Mouse (Mus musculus): ENCODE data around the gene Pgam5. TPM values are rescaled to one million over a fixed set of nuclear protein-coding genes. Genes with fewer than 3 reads are reported as not detected.

Gene Pgam5
- 87.3 and 88.7 TPM in 2 replicates for polyA plus RNA-seq (2016; fragmentation: Nextera tagmentation; extraction: Ambion mirVana)

DNA sequence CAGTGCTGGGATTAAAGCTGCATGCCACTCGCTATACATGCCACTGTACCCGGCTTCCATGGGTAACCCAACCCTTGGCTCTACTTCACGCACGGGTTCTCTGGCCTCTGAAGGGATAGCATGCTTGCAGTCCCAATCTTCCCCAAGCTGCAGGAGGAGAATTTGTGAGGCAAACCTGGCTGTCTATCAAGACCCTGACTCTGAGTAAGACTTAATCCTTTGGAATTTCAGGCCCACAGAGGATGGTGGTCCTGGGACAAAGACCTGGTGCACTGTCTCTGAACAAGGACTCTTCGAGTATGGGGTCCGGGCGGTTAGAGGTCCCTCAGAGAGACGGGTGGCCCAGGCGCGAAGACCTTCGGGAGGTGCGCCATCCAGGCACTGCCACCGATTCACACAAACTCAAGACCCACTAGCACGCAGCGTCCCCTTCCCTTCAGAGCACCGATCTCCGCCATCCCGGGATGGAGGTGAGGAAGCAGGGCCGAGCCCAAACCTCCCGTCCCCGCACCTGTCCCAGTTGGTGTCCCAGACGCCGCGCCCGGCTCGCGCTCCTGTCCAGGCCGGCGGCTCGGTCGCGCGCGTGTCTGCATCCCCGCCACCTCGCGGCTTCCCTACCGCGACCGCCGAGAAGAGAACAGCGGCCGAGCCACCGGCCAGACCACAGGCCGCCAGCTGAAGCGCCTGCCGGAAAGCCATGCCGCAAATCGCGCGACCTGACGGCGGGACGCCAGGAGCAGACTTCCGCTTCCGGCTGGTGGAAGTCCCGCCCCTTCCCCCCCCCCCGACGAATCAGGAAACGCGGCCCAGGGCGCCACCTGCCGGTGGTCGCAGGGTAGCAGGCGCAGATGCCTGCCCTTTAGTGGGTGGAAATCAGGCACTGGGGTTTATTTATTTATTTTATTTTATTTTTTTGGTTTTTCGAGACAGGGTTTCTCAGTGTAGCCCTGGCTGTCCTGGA lies at the start of gene Pgam5:
Pgam5 (minus strand) TSS at position 773 of the 961 bp plus-strand sequence.
- Histone ChIP-seq H3K9ac (peak within 1 kb of the TSS; percentile 90), H3K36me3 (replicated peaks) (peaks cover 31% of the 10 kb centered on the region), H3K27ac (peak within 1 kb of the TSS; percentile 74), H3K4me3 (replicated peaks) (peak within 1 kb of the TSS; percentile 97), H3K4me1 (peaks cover 9% of the 10 kb centered on the region), H3K4me2 (peak within 1 kb of the TSS; percentile 96), H3K27me3 (no peaks in the 10 kb centered on the region), H3K9me3 (no peaks in the 10 kb centered on the region)
- WGBS: under 1% methylated on average over 59 of the region's 66 CpGs
- ATAC-seq (ENCODE audit: low FRiP score): peak; percentile 86

DNA sequence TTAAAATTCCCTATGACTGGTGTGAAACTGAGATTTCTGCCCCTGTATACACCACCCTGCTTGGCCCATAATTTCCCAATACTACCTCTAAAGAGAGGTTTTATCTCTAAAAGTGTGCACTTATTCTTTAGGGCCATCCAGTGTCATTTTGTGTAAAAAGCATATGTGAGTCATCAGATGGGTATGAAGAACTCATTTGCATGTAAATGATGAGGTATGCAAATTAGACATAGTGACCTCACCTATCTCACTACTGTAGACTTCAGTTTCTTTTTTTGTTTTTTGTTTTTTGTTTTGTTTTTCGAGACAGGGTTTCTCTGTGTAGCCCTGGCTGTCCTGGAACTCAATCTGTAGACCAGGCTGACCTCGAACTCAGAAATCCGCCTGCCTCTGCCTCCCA lies 43.4 kb upstream of the Pgam5 start:
- H3K4me3 ChIP-seq (replicated peaks): no peak overlapping the region
- H3K9me3 ChIP-seq: no peaks in the 10 kb centered on the region
- H3K27me3 ChIP-seq: no peaks in the 10 kb centered on the region
- no peaks in the 10 kb centered on the region for H3K4me1 ChIP-seq
- no peak overlapping the region for H3K27ac ChIP-seq
- H3K9ac ChIP-seq: no peak overlapping the region
- no peak overlapping the region for H3K4me2 ChIP-seq
- peaks cover 74% of the 10 kb centered on the region for H3K36me3 ChIP-seq (replicated peaks)
- WGBS: 81% methylated on average over 3 of the region's 3 CpGs
- ATAC-seq (ENCODE audit: low FRiP score): no peak

DNA sequence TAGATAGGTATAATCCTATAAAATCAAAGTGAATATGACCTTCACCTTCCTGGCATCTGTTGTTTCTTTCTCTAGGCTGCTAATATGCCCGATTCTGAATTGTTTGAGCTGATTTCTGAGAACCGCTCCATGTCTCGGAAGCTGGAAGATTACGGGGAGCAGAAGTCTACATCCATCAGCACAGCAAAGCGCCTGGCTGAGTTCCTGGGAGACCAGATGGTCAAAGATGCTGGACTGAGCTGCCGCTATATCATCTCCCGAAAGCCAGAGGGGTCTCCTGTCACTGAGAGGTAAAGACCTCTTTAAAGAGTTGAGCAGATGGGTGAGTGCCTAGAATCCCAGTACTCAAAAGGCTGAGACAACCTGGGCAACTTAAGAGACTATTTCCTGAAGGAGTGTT lies 39.1 kb upstream of the Pgam5 start:
- peaks cover 89% of the 10 kb centered on the region for H3K36me3 ChIP-seq (replicated peaks)
- 93% methylated on average over 7 of the region's 7 CpGs for WGBS
- no peaks in the 10 kb centered on the region for H3K9me3 ChIP-seq
- H3K9ac ChIP-seq: no peak overlapping the region
- H3K4me3 ChIP-seq (replicated peaks): no peak overlapping the region
- H3K4me1 ChIP-seq: no peaks in the 10 kb centered on the region
- no peaks in the 10 kb centered on the region for H3K27me3 ChIP-seq
- H3K27ac ChIP-seq: no peak overlapping the region
- no peak overlapping the region for H3K4me2 ChIP-seq
- ATAC-seq (ENCODE audit: low FRiP score): no peak

DNA sequence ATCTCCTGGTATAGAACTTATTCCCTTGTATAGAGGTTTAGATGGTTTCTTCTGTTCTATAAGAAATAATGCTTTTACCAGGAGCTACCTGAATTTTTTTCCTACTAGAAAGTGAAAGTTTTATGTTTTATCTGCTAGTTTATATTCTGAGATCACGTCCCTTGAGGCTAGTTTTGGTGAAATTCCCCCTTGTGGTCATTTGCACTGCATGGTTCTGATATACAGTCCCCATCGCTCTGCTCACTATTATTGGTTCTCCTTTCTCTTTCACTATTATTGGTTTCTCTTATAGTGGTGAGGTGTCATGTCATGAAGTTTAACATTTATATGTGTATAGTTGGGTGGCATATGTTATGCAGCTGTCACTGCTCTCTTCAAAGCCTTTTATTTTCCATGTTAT lies 30.9 kb upstream of the Pgam5 start:
- no peak for ATAC-seq (ENCODE audit: low FRiP score)
- H3K4me1 ChIP-seq: no peaks in the 10 kb centered on the region
- no peak overlapping the region for H3K4me2 ChIP-seq
- H3K27ac ChIP-seq: no peak overlapping the region
- peaks cover 86% of the 10 kb centered on the region for H3K36me3 ChIP-seq (replicated peaks)
- H3K27me3 ChIP-seq: no peaks in the 10 kb centered on the region
- H3K9me3 ChIP-seq: no peaks in the 10 kb centered on the region
- 91% methylated on average over 2 of the region's 2 CpGs for WGBS
- H3K9ac ChIP-seq: no peak overlapping the region
- no peak overlapping the region for H3K4me3 ChIP-seq (replicated peaks)

DNA sequence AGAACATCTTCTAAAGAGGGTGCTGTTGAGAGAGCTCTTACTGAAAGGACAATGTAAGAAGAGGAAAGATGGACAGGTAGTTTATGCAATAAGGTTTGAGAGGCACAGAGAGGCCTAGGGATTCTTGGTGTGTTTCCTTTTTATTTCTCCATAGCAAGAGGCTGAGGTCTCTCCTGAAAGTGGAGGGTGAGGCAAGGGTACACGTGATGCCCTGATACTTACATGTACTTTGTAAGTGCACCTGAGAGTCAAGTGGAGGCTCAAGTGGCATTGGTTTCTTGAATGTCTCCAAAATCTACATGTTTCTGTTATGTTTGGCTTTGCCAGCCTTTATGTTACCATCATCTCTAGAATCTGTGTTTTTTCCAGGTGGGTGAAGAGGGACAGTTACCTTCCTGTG lies 26.9 kb upstream of the Pgam5 start:
- Histone ChIP-seq H3K27me3 (no peaks in the 10 kb centered on the region), H3K36me3 (replicated peaks) (peaks cover 82% of the 10 kb centered on the region), H3K27ac (no peak overlapping the region), H3K4me2 (no peak overlapping the region), H3K4me1 (no peaks in the 10 kb centered on the region), H3K9ac (no peak overlapping the region), H3K4me3 (replicated peaks) (no peak overlapping the region), H3K9me3 (no peaks in the 10 kb centered on the region)
- WGBS: 87% methylated on average over 1 of the region's 1 CpGs
- no peak for ATAC-seq (ENCODE audit: low FRiP score)

DNA sequence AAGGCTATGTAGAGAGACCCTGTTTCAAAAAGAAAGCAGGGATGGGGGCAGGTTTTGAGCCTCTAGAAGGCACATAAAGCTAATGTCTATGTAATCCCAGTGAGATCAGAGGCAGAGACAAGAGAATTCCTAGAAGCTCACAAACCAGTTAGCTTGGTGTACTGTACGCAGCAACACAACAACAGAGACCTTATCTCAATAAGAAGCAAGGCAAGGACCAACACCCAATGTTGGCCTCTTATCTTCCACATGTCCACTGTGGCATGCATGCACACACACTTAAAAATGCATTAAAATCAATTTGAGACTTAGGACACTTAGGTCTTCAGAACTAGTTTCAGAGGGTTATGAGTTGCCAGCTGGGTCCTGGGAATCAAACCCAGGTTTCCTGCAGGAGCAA lies 21.9 kb upstream of the Pgam5 start:
- WGBS: 97% methylated on average over 1 of the region's 1 CpGs
- Histone ChIP-seq H3K9ac (no peak overlapping the region), H3K36me3 (replicated peaks) (peaks cover 67% of the 10 kb centered on the region), H3K27me3 (no peaks in the 10 kb centered on the region), H3K9me3 (no peaks in the 10 kb centered on the region), H3K27ac (no peak overlapping the region), H3K4me3 (replicated peaks) (no peak overlapping the region), H3K4me1 (peaks cover 10% of the 10 kb centered on the region), H3K4me2 (no peak overlapping the region)
- no peak for ATAC-seq (ENCODE audit: low FRiP score)

DNA sequence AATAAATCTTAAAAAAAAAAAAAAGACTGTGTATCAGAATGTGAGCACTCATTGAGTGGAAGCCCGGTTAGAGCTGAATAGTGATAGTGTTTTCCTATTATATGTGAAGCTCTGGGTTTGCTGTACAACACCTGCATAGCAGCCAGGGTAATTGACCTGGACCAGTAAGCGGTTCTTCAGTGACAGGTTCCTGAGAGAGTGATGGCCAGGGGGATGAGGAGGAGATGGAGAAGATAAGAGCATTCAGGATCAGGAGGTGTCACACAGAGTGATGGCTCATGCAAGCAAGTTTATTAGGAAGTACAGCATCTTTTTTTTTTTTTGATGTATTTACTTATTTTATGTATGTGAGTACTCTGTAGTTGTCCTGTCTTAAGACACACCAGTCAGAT lies 17.4 kb upstream of the Pgam5 start:
- no peak overlapping the region for H3K27ac ChIP-seq
- H3K9ac ChIP-seq: peak overlapping the region; percentile 80
- ATAC-seq (ENCODE audit: low FRiP score): no peak
- H3K27me3 ChIP-seq: peaks cover 20% of the 10 kb centered on the region
- 74% methylated on average over 2 of the region's 2 CpGs for WGBS
- H3K4me1 ChIP-seq: peaks cover 18% of the 10 kb centered on the region
- H3K9me3 ChIP-seq: no peaks in the 10 kb centered on the region
- H3K4me2 ChIP-seq: peak overlapping the region; percentile 92
- peaks cover 28% of the 10 kb centered on the region for H3K36me3 ChIP-seq (replicated peaks)
- H3K4me3 ChIP-seq (replicated peaks): peak overlapping the region; percentile 81

DNA sequence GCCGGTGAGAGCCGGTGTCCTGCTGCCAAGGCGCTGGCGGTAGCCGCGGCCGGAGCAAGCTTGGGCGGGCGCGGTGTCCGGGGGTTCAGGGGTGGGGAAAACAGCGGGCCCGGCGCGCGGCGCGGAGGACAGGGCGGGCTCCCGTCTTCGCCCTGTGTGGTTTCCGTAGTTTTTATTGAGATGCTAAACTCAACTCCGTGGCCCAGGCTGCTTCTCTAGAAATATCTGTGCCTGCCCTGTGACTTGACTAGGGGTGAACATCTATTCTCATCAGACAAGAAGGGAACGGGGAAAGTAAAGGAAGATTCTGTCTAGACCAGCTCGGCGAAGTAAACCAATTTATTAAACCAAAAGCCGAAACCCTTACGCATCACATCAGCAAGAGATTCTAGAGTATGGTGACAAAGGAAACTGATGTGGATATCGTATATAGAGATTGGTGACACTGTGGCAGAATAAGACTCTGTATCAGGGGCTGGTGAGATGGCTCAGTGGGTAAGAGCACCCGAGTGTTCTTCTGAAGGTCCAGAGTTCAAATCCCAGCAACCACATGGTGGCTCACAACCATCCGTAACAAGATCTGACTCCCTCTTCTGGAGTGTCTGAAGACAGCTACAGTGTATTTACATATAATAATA lies 16.9 kb upstream of the Pgam5 start:
- Histone ChIP-seq H3K4me1 (peaks cover 18% of the 10 kb centered on the region), H3K36me3 (replicated peaks) (peaks cover 23% of the 10 kb centered on the region), H3K9ac (peak overlapping the region; percentile 80), H3K27ac (peak overlapping the region; percentile 56; the same call in 1 of the 2 replicates), H3K27me3 (peaks cover 20% of the 10 kb centered on the region), H3K4me2 (peak overlapping the region; percentile 92), H3K4me3 (replicated peaks) (peak overlapping the region; percentile 81), H3K9me3 (no peaks in the 10 kb centered on the region)
- 2% methylated on average over 31 of the region's 31 CpGs for WGBS
- peak; percentile 76 for ATAC-seq (ENCODE audit: low FRiP score)

DNA sequence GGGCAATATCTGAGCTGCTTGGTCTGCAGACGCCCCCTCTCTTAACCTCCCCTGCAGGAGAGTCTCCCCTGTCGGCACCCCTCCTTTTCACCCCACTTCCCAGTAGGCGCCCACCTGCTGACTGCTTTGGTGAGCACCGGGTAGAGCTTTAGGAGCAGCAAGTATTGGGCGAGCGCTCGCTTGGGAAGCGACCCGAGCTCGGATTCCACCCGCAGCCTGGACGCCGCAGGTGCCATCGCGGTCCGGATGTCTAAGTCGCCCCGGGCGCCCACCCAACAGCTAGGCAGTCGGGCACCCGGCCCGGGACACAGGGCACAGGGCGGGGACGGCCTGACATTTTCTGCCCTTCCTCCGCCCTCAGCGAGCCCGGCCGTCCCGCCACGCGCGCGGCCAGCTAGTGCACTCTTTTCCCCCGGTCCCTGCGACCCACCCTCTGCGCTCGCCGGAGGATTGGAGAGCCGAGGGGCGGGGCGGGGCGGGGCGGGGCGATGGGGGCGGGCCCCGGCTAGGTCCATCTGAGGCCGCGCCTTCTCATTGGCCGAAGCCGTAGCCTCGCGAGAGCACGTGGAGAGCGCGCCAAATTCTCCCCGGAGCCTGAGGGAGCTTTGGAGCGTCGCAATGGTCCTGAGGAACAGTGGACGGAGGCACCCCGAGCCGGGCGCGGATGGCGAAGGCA lies 16.2 kb upstream of the Pgam5 start, which contains the start of the genes Pxmp2 and Pole:
Pxmp2 (minus strand) TSS at position 417 of the 676 bp plus-strand sequence.
Pole (plus strand) TSS at position 537 of the 676 bp plus-strand sequence.
- Histone ChIP-seq H3K4me2 (peak within 1 kb of the TSS; percentile 92), H3K4me3 (replicated peaks) (peak within 1 kb of the TSS; percentile 81), H3K27me3 (peaks cover 20% of the 10 kb centered on the region), H3K4me1 (peaks cover 18% of the 10 kb centered on the region), H3K27ac (peak within 1 kb of the TSS; percentile 56; the same call in 1 of the 2 replicates), H3K9me3 (no peaks in the 10 kb centered on the region), H3K9ac (peak within 1 kb of the TSS; percentile 80), H3K36me3 (replicated peaks) (peaks cover 18% of the 10 kb centered on the region)
- peak; percentile 98 for ATAC-seq (ENCODE audit: low FRiP score)
- WGBS: 0% methylated on average over 63 of the region's 64 CpGs

DNA sequence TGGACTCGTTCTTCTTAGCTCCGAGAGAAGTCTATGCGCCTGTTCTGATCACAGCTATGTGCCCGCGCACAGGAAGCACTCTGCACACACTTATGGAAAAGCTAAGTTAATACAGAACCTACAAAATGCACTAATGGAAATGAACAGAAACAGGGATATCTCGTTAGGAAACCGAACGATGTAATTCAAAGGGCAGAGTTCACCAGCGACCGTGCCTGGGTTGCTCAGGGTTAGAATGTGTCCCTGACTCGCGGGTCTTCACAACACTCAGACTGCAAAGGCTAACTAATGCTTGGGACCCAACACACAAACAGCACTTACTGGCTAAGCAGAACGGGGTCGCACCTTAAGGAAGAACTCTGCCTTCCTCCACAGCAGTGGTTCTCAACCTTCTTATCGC lies 15.4 kb upstream of the Pgam5 start:
- no peaks in the 10 kb centered on the region for H3K9me3 ChIP-seq
- peak overlapping the region; percentile 92 for H3K4me2 ChIP-seq
- peaks cover 18% of the 10 kb centered on the region for H3K4me1 ChIP-seq
- H3K4me3 ChIP-seq (replicated peaks): peak overlapping the region; percentile 81
- H3K36me3 ChIP-seq (replicated peaks): peaks cover 12% of the 10 kb centered on the region
- no peak for ATAC-seq (ENCODE audit: low FRiP score)
- H3K27ac ChIP-seq: no peak overlapping the region
- 11% methylated on average over 15 of the region's 15 CpGs for WGBS
- H3K27me3 ChIP-seq: peaks cover 20% of the 10 kb centered on the region
- H3K9ac ChIP-seq: peak overlapping the region; percentile 80; the same call in 1 of the 2 replicates

DNA sequence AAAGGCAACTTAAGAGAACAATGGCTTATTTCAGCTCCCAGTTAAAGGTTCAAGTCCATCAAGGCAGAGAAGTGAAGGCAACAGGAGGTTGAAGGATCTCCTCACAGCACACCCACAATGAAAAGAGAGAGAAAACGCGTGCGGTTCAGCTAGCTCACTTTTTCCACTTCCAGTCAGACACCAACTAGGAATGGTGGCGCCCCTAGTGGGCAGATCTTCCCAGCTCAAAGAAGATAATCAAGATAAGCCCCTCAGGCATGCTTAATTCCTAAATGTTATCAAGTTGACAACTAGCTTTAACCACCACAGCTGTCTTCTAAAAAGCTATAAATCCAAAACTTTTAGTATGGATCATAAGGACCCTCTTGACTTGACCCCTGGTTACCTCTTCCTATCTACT lies 14.8 kb upstream of the Pgam5 start:
- Histone ChIP-seq H3K9ac (no peak overlapping the region), H3K9me3 (no peaks in the 10 kb centered on the region), H3K27ac (no peak overlapping the region), H3K36me3 (replicated peaks) (peaks cover 5% of the 10 kb centered on the region), H3K27me3 (peaks cover 20% of the 10 kb centered on the region), H3K4me3 (replicated peaks) (no peak overlapping the region), H3K4me1 (peaks cover 18% of the 10 kb centered on the region), H3K4me2 (no peak overlapping the region; the same call in 1 of the 2 replicates)
- WGBS: 9% methylated on average over 4 of the region's 4 CpGs
- ATAC-seq (ENCODE audit: low FRiP score): no peak

DNA sequence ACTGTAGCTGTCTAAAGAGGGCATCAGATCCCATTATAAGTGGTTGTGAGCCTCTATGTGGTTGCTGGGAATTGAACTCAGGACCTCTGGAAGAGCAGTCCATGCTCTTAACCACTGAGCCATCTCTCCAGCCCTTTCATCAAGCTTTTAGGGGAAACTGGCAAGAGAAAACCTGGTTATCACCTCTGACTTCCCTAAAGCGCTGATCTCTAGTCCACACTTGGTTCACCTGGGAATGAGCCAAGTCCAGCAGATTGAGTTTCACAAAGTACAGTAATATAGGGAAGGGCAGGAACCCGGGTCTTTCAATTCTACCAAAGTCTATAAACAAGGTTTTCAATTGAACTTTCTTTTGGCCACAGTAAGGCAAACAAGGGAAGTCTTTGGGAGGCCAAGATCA lies 12.3 kb upstream of the Pgam5 start:
- Histone ChIP-seq H3K27me3 (peaks cover 20% of the 10 kb centered on the region), H3K4me3 (replicated peaks) (no peak overlapping the region), H3K36me3 (replicated peaks) (no peaks in the 10 kb centered on the region), H3K27ac (no peak overlapping the region), H3K4me1 (peaks cover 10% of the 10 kb centered on the region), H3K9me3 (no peaks in the 10 kb centered on the region), H3K4me2 (no peak overlapping the region), H3K9ac (no peak overlapping the region)
- no peak for ATAC-seq (ENCODE audit: low FRiP score)
- WGBS: 84% methylated on average over 2 of the region's 2 CpGs

All from forebrain, embryonic 12.5 days (tissue).